Mouse (Mus musculus): ENCODE measurements around the gene Nars2.
"Not testable (repeated sequence)": the region's sequence is repeated elsewhere in the genome, so short reads cannot be mapped to it uniquely, and the experiment has no call there.

Gene Nars2

GRCm38 (mm10) chr7:96951281-96952051 lies at the start of gene Nars2:
Gene Nars2, plus strand, starts transcription at chr7:96951505.
- DNase-seq (ENCODE audit: low spot score in 2 of 2): peak; percentile 88 to 91

- no peak for DNase-seq (ENCODE audit: low spot score in 2 of 2)
Measured at GRCm38 (mm10) chr7:96902183-96902582, 49.1 kb upstream of the Nars2 start.

- DNase-seq (ENCODE audit: low spot score in 2 of 2): peak in 1 of 2 experiments; percentile 25
Measured at GRCm38 (mm10) chr7:96903088-96903985, 48.0 kb upstream of the Nars2 start.

- DNase-seq (ENCODE audit: low spot score in 2 of 2): no peak
Measured at GRCm38 (mm10) chr7:96904442-96904841, 46.9 kb upstream of the Nars2 start.

GRCm38 (mm10) chr7:96904936-96905335 lies 46.4 kb upstream of the Nars2 start:
- no peak for DNase-seq (ENCODE audit: low spot score in 2 of 2)

GRCm38 (mm10) chr7:96905422-96905821 lies 45.9 kb upstream of the Nars2 start:
- no peak for DNase-seq (ENCODE audit: low spot score in 2 of 2)

- DNase-seq (ENCODE audit: low spot score in 2 of 2): no peak
Measured at GRCm38 (mm10) chr7:96906216-96906615, 45.1 kb upstream of the Nars2 start.

GRCm38 (mm10) chr7:96907971-96908680 lies 43.2 kb upstream of the Nars2 start:
- no peak for DNase-seq (ENCODE audit: low spot score in 2 of 2)

- no peak for DNase-seq (ENCODE audit: low spot score in 2 of 2)
Measured at GRCm38 (mm10) chr7:96909856-96910255, 41.4 kb upstream of the Nars2 start.

- DNase-seq (ENCODE audit: low spot score in 2 of 2): no peak
Measured at GRCm38 (mm10) chr7:96910310-96910960, 40.9 kb upstream of the Nars2 start.

- peak; percentile 81 for DNase-seq (ENCODE audit: low spot score in 2 of 2)
Measured at GRCm38 (mm10) chr7:96914031-96914430, 37.3 kb upstream of the Nars2 start.

- DNase-seq (ENCODE audit: low spot score in 2 of 2): no peak
Measured at GRCm38 (mm10) chr7:96915452-96916105, 35.7 kb upstream of the Nars2 start.

GRCm38 (mm10) chr7:96920447-96921095 lies 30.7 kb upstream of the Nars2 start:
- no peak for DNase-seq (ENCODE audit: low spot score in 2 of 2)

GRCm38 (mm10) chr7:96922927-96923326 lies 28.4 kb upstream of the Nars2 start:
- no peak for DNase-seq (ENCODE audit: low spot score in 2 of 2)

- no peak for DNase-seq (ENCODE audit: low spot score in 2 of 2)
Measured at GRCm38 (mm10) chr7:96943715-96944377, 7.5 kb upstream of the Nars2 start.

GRCm38 (mm10) chr7:96946501-96946900 lies 4.8 kb upstream of the Nars2 start:
- DNase-seq (ENCODE audit: low spot score in 2 of 2): not testable (repeated sequence)

GRCm38 (mm10) chr7:96952094-96952493 lies 789 bp downstream of the Nars2 start:
- no peak for DNase-seq (ENCODE audit: low spot score in 2 of 2)

- DNase-seq (ENCODE audit: low spot score in 2 of 2): no peak
Measured at GRCm38 (mm10) chr7:96959168-96959567, 7.9 kb downstream of the Nars2 start.

GRCm38 (mm10) chr7:96967188-96967587 lies 15.9 kb downstream of the Nars2 start:
- DNase-seq (ENCODE audit: low spot score in 2 of 2): no peak

GRCm38 (mm10) chr7:96970359-96970758 lies 19.1 kb downstream of the Nars2 start:
- DNase-seq (ENCODE audit: low spot score in 2 of 2): no peak
